Mouse (Mus musculus): ENCODE data around the gene Krit1. TPM values are rescaled to one million over a fixed set of nuclear protein-coding genes. Genes with fewer than 3 reads are reported as not detected.

The Krit1 gene
- polyA plus RNA-seq (2014; fragmentation: Illumina TruSeq; extraction: RNeasy Lipid Tissue Mini Kit (QIAGEN cat#74804); ENCODE audit: low read depth, low replicate concordance) = 33.8 TPM

DNA sequence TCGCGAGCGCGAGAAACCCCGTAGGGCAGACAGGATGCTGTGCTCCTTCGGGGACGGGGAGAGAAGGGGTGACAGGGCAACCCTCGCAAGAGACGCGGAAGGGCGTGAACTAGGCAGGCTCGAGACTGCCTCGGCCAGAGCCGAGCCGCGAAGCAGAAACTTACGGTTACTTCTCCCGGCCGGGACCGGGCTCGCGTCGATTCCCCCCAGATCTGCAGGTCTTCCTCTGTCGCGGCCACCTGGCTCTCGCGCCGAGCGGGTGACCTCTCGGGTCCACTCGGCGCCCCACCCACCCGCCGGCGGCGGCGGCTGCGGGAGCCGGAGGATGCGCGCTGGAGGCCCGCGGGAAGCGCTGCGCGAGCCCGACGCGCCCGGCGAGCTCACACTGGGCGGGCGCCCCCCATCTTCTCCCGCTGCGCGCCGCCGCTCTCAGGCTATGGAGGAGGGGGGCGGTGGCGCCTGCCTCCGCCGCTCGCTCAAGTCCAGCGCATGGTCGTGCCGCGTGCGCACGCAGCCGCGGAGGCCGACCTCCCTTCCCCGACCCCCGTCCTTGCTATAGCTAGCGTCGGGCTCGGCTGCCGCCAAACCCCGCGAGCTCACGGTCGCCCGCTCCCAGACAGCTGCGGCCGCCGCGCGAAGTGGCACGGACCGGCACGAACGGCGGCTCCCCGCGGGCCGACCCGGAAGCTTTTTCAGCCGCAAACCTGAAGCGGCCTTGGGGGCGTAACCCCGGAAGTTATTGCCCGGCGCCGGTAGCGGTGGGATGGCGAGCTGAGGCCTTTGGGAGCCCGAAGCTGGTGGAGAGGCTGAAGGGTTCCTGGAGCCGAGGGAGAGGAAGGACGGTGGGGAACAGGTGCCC is at the start of gene Krit1, which contains the start of gene Ankib1:
Gene Krit1 (plus strand): TSS at position 752 of the 859 bp plus-strand sequence.
Gene Ankib1 (minus strand): TSS at position 493 of the 859 bp plus-strand sequence.

DNA sequence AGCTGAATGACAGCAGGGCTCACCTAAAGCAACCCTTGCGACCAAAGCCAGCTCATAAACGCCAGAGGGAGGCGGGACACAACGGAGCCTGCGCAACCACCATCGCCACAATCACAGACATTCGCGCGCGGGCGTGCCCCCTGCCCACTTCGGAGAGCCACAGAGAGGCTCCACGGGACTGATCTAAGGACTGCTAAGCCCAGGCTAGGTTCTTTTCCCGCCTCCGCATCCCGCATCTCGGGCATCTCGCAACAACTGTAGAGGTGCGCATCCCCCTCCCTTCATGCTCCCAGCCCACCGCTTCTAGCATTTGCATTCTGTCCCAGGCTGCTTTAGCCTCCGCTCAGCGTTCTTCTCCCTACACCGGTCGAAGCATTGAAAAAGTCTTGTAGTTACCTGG is 42.0 kb downstream of the Krit1 start, which contains the start of gene Lrrd1:
Gene Lrrd1 (plus strand): TSS at position 148 of the 400 bp plus-strand sequence.

DNA sequence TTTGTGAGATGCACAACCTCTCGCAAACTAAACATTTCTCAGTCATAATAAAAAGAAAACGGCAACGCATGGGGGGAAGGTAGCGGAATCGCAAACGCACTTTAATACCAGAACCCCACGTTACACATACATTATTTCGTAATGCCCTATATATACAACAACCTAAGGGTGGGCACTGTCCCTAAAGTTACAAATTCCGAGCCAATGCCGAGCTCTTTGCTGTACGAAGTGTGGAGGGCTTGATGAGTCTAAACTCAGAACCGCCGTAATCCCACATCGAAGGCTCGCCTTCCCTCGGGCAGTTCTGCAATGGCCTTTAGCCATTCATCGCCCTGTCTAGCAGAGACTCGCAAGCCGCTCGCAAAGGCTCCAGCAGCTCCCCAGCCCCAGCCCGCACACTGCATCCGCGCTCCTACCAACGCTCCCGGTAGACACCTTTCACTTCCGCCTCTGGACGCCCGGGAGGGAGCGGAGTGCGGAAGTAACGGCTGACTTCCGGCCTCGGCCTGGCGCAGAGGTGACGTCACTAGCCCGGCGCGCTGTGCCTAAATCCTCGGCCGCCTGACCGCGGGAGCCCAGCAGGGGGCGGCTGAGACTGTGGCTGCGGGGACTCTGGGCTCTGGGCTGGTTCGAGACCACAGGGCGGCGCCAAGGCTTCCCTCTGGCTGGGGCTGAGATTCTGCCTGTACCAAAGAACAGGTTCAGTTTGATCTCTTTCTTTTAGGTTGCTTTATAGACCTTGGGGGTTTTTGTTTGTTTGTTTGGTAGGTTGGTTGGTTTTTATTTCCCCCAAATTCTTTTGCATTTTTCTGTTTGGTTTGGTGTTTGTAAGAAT is 90.7 kb downstream of the Krit1 start, which contains the start of gene Mterf1a:
Gene Mterf1a (minus strand): TSS at position 475 of the 835 bp plus-strand sequence.

Other genes starting within 250 kb of the Krit1 start
- 3.7 TPM for gene 1700109H08Rik, start 231.6 kb upstream of the Krit1 start, polyA plus RNA-seq (2014; fragmentation: Illumina TruSeq; extraction: RNeasy Lipid Tissue Mini Kit (QIAGEN cat#74804); ENCODE audit: low read depth, low replicate concordance)
- gene Pex1, start 207.1 kb upstream of the Krit1 start, polyA plus RNA-seq (2014; fragmentation: Illumina TruSeq; extraction: RNeasy Lipid Tissue Mini Kit (QIAGEN cat#74804); ENCODE audit: low read depth, low replicate concordance) = 15.8 TPM
- gene Rbm48, start 206.6 kb upstream of the Krit1 start, polyA plus RNA-seq (2014; fragmentation: Illumina TruSeq; extraction: RNeasy Lipid Tissue Mini Kit (QIAGEN cat#74804); ENCODE audit: low read depth, low replicate concordance) = 6.6 TPM
- gene Tmbim7, start 152.0 kb upstream of the Krit1 start, polyA plus RNA-seq (2014; fragmentation: Illumina TruSeq; extraction: RNeasy Lipid Tissue Mini Kit (QIAGEN cat#74804); ENCODE audit: low read depth, low replicate concordance) = not detected
- gene Gatad1, start 146.0 kb upstream of the Krit1 start, polyA plus RNA-seq (2014; fragmentation: Illumina TruSeq; extraction: RNeasy Lipid Tissue Mini Kit (QIAGEN cat#74804); ENCODE audit: low read depth, low replicate concordance) = 103 TPM
- gene Ankib1, start 259 bp upstream of the Krit1 start, polyA plus RNA-seq (2014; fragmentation: Illumina TruSeq; extraction: RNeasy Lipid Tissue Mini Kit (QIAGEN cat#74804); ENCODE audit: low read depth, low replicate concordance) = 8.7 TPM
- not detected for gene Lrrd1, start 42.0 kb downstream of the Krit1 start, polyA plus RNA-seq (2014; fragmentation: Illumina TruSeq; extraction: RNeasy Lipid Tissue Mini Kit (QIAGEN cat#74804); ENCODE audit: low read depth, low replicate concordance)
- 2.8 TPM for gene Mterf1a, start 90.7 kb downstream of the Krit1 start, polyA plus RNA-seq (2014; fragmentation: Illumina TruSeq; extraction: RNeasy Lipid Tissue Mini Kit (QIAGEN cat#74804); ENCODE audit: low read depth, low replicate concordance)
- gene Akap9, start 124.9 kb downstream of the Krit1 start, polyA plus RNA-seq (2014; fragmentation: Illumina TruSeq; extraction: RNeasy Lipid Tissue Mini Kit (QIAGEN cat#74804); ENCODE audit: low read depth, low replicate concordance) = 22.9 TPM

Measured in heart, adult 10 weeks (tissue).